Mouse (Mus musculus) neural tube, embryonic 11.5 days (tissue): ENCODE data around the gene Trmo. TPM values are rescaled to one million over a fixed set of nuclear protein-coding genes. Genes with fewer than 3 reads are reported as not detected.
A peak's percentile ranks its signal among the peaks of the same experiment; 100 is the strongest.

Source experiments
- ATAC-seq: fragments of 200-750 bp; cut with Nextera tagmentation; 2 replicates; pipeline ENCODE4 v1.8.0; 2017; ENCODE audit warnings: moderate number of reproducible peaks, mild to moderate bottlenecking, moderate TSS enrichment, moderate library complexity; ENCODE audit not compliant: insufficient read depth, low FRiP score, low TSS enrichment
- DNase-seq: peaks from one replicate; pipeline ENCODE4 v3.0.0-alpha.2; 2015; ENCODE audit warnings: low spot score
- H3K27ac ChIP-seq: fragments of 300-500 bp; sonication (generic); 2 replicates; pipeline ENCODE4 v1.5.1; 2014; ENCODE audit warnings: low read depth, mild to moderate bottlenecking, low read length
- H3K27me3 ChIP-seq: fragments of 300-500 bp; sonication (generic); 2 replicates; pipeline ENCODE4 v1.6.1; 2014; ENCODE audit warnings: mild to moderate bottlenecking, low read length, mixed read lengths; ENCODE audit not compliant: control insufficient read depth, insufficient read depth
- H3K36me3 ChIP-seq: fragments of 300-500 bp; sonication (generic); 2 replicates; pipeline ENCODE4 v1.6.1; 2014; ENCODE audit warnings: mild to moderate bottlenecking, low read length, moderate library complexity, mixed read lengths; ENCODE audit not compliant: control insufficient read depth, insufficient read depth
- H3K4me1 ChIP-seq: fragments of 300-500 bp; sonication (generic); 2 replicates; pipeline ENCODE4 v1.6.1; 2014; ENCODE audit warnings: low read length, mixed read lengths; ENCODE audit not compliant: control insufficient read depth, insufficient read depth
- H3K4me2 ChIP-seq: fragments of 300-500 bp; sonication (generic); 2 replicates; pipeline ENCODE4 v1.6.1; 2014; ENCODE audit warnings: low read depth, mild to moderate bottlenecking, moderate library complexity
- H3K4me3 ChIP-seq: fragments of 300-500 bp; sonication (generic); 2 replicates; pipeline ENCODE4 v1.5.1; 2014; ENCODE audit warnings: low read depth, low read length
- H3K9ac ChIP-seq: fragments of 300-500 bp; sonication (generic); 2 replicates; pipeline ENCODE4 v1.6.1; 2014; ENCODE audit warnings: mild to moderate bottlenecking, low read length
- H3K9me3 ChIP-seq: fragments of 300-500 bp; sonication (generic); 2 replicates; pipeline ENCODE4 v1.6.1; 2016; ENCODE audit warnings: low read length; ENCODE audit not compliant: control insufficient read depth
- WGBS: fragments of 180-500 bp; shearing (Covaris S2); extraction: QIAGEN DNeasy Blood & Tissue Kit; methylation state at CpG from one replicate; pipeline ENCODE4 v1.1.7; 2014; 5-methylcytosine and 5-hydroxymethylcytosine counted together
- polyA plus RNA-seq: library from polyadenylated mRNA; unstranded; fragments of >200 nt; fragmentation: Nextera tagmentation; extraction: Ambion mirVana; gene quantifications from 2 replicates; pipeline ENCODE4 v1.2.1, GENCODE M21; 2014

Trmo gene
- polyA plus RNA-seq, 1 experiment from 2014 or later, result 10.5 TPM

DNA sequence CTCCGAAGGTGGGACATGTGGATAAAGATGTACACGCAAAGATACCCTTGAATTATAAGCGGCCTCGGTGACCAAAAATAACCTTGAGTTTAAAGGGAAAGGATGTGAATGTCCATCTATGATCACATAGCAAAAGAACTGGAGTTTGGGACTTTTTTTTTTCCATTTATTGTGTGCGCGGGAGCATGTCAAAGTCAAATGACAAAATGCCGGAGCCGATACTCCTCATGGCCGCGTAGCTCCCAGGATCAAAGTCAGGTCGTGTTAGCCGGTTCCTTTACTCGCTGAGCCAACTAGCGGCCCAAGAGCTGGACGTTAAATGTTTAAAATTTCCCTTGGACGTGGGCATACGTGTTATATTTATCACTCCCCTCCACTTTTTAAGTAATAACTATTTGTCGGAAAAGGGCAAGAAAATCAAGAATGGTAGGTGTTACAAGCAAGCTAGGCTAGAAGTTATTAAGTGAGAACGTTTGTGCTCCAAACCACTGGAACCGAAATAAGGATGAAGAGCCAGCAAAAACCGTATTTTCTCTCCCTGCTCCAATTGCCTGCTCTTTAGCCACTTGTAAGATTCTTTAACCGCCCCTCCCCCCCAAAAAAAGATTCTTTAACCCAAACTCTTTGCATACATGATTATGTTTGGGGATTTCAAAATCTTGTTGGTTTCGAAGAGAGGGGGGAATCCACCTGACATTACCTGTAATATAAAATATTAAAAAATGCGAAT is 540 bp upstream of the Trmo start:
- H3K4me2 ChIP-seq, result peak overlapping the region; percentile 61
- H3K27ac ChIP-seq, result peak overlapping the region; percentile 82
- 2% methylated on average over 24 of the region's 24 CpGs for WGBS
- DNase-seq (peak; percentile 61), ATAC-seq (no peak)
- no peaks in the 10 kb centered on the region for H3K27me3 ChIP-seq
- peak overlapping the region; percentile 59 for H3K4me3 ChIP-seq
- H3K9me3 ChIP-seq, result no peaks in the 10 kb centered on the region
- peak overlapping the region; percentile 89 for H3K9ac ChIP-seq
- H3K36me3 ChIP-seq, result no peaks in the 10 kb centered on the region
- H3K4me1 ChIP-seq, result no peaks in the 10 kb centered on the region

GRCm38 (mm10) chr4:46388556-46388955 is 681 bp downstream of the Trmo start:
- Histone ChIP-seq H3K4me3 (peak overlapping the region; percentile 59), H3K36me3 (no peaks in the 10 kb centered on the region), H3K27ac (no peak overlapping the region), H3K9ac (no peak overlapping the region), H3K4me2 (peak overlapping the region; percentile 61), H3K4me1 (no peaks in the 10 kb centered on the region), H3K27me3 (no peaks in the 10 kb centered on the region), H3K9me3 (no peaks in the 10 kb centered on the region)
- no peak for DNase-seq
- WGBS, result 49% methylated on average over 5 of the region's 5 CpGs
- ATAC-seq, result 0 out of 2 replicates have a peak, but pooled peaks have one; percentile 7

- ATAC-seq, result 0 out of 2 replicates have a peak, but pooled peaks have one; percentile 23
Observed at GRCm38 (mm10) chr4:46374869-46375368, 14.3 kb downstream of the Trmo start.

DNA sequence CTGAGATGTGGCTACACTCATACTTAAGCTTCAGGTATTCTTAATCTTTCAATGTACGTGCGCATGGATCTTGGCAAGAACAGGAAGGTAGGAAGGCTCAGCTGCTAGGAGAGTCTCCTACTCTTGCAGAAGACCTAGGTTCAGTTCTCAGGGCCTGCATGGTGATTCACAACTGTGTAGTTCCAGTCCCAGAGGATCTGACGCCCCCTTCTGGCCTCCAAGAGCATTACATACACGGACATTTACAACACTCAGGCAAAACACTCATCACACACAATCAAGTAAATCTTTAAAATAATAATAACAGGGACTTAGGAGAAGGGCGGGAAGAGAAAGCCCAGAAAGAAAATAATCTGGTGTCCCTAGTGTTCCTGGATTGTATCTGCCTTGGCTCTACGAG is 14.8 kb downstream of the Trmo start:
- Histone ChIP-seq H3K9me3 (no peaks in the 10 kb centered on the region), H3K36me3 (no peaks in the 10 kb centered on the region; the same call in 1 of the 2 replicates), H3K4me2 (peak overlapping the region; percentile 45; the same call in 1 of the 2 replicates), H3K27ac (no peak overlapping the region), H3K4me1 (no peaks in the 10 kb centered on the region), H3K9ac (no peak overlapping the region), H3K4me3 (no peak overlapping the region), H3K27me3 (no peaks in the 10 kb centered on the region)
- 62% methylated on average over 6 of the region's 6 CpGs for WGBS
- ATAC-seq, result no peak
- no peak for DNase-seq

More at GRCm38 (mm10) chr4:46374869-46375368, 14.3 kb downstream of the Trmo start:
- Histone ChIP-seq H3K27ac (no peak overlapping the region), H3K9ac (no peak overlapping the region), H3K4me1 (no peaks in the 10 kb centered on the region), H3K4me2 (peak overlapping the region; percentile 45), H3K4me3 (0 out of 2 replicates have a peak overlapping the region, but pooled peaks have one; percentile 19), H3K36me3 (peaks cover under 1% of the 10 kb centered on the region; the same call in 1 of the 2 replicates), H3K27me3 (no peaks in the 10 kb centered on the region), H3K9me3 (no peaks in the 10 kb centered on the region)
- peak; percentile 77 for DNase-seq
- 24% methylated on average over 22 of the region's 22 CpGs for WGBS

- H3K9ac ChIP-seq, result 0 out of 2 replicates have a peak overlapping the region, but pooled peaks have one; percentile 11
- no peaks in the 10 kb centered on the region for H3K27me3 ChIP-seq
- WGBS, result 5% methylated on average over 17 of the region's 19 CpGs
- no peaks in the 10 kb centered on the region for H3K36me3 ChIP-seq
- H3K4me3 ChIP-seq, result no peak overlapping the region
- H3K9me3 ChIP-seq, result no peaks in the 10 kb centered on the region
- DNase-seq, result peak; percentile 43
- no peak for ATAC-seq
- peak overlapping the region; percentile 26; the same call in 1 of the 2 replicates for H3K4me2 ChIP-seq
- H3K27ac ChIP-seq, result no peak overlapping the region
- H3K4me1 ChIP-seq, result no peaks in the 10 kb centered on the region
Observed at GRCm38 (mm10) chr4:46371030-46371429, 18.2 kb downstream of the Trmo start.

- Histone ChIP-seq H3K4me1 (no peaks in the 10 kb centered on the region), H3K27ac (no peak overlapping the region), H3K9ac (no peak overlapping the region), H3K27me3 (no peaks in the 10 kb centered on the region), H3K4me2 (no peak overlapping the region), H3K36me3 (no peaks in the 10 kb centered on the region), H3K9me3 (no peaks in the 10 kb centered on the region), H3K4me3 (no peak overlapping the region)
- no peak for DNase-seq
- ATAC-seq, result no peak
- 48% methylated on average over 6 of the region's 6 CpGs for WGBS
Observed at GRCm38 (mm10) chr4:46370406-46370805, 18.8 kb downstream of the Trmo start.

- no peaks in the 10 kb centered on the region for H3K27me3 ChIP-seq
- ATAC-seq, result no peak
Observed at GRCm38 (mm10) chr4:46369070-46369469, 20.2 kb downstream of the Trmo start.

GRCm38 (mm10) chr4:46367487-46367959 is 21.7 kb downstream of the Trmo start:
- H3K9ac ChIP-seq, result no peak overlapping the region
- no peak overlapping the region for H3K4me2 ChIP-seq
- no peaks in the 10 kb centered on the region for H3K36me3 ChIP-seq
- H3K4me1 ChIP-seq, result no peaks in the 10 kb centered on the region
- no peaks in the 10 kb centered on the region for H3K9me3 ChIP-seq
- no peak overlapping the region for H3K4me3 ChIP-seq
- no peak for DNase-seq
- 19% methylated on average over 12 of the region's 12 CpGs for WGBS
- H3K27ac ChIP-seq, result no peak overlapping the region
- no peaks in the 10 kb centered on the region for H3K27me3 ChIP-seq
- ATAC-seq, result no peak

More at GRCm38 (mm10) chr4:46369070-46369469, 20.2 kb downstream of the Trmo start:
- H3K9me3 ChIP-seq, result no peaks in the 10 kb centered on the region
- no peak overlapping the region for H3K4me3 ChIP-seq
- H3K4me2 ChIP-seq, result no peak overlapping the region
- H3K27ac ChIP-seq, result no peak overlapping the region
- H3K9ac ChIP-seq, result no peak overlapping the region
- WGBS, result 58% methylated on average over 4 of the region's 4 CpGs
- no peaks in the 10 kb centered on the region for H3K4me1 ChIP-seq
- DNase-seq, result no peak
- H3K36me3 ChIP-seq, result no peaks in the 10 kb centered on the region
